Comparison of ENCODE assay signal across 11 mouse cellular contexts in the genomic region with DNA sequence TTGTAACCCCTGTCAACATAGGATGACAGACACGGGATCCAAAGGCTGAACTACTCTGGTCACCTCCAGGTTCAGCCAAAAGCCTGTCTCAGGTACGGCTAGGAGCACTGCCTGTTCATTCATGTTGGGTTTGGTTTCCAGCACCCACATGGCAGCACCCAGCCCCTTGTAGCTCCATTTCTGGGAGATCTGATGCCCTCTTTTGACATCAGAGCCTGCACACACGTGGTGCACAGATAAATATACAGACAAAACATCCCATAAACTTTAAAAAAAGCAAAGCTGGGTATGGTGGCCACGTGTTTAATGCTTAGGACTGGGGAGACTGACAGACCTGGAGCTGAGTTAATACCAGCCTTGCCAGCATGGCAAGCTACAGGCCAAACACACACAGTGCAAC. TPM values are rescaled to one million over a fixed set of nuclear protein-coding genes. Genes with fewer than 3 reads are reported as not detected.
A peak's percentile ranks its signal among the peaks of the same experiment; 100 is the strongest.
DNase-seq lines count a peak whose midpoint lies in the region; ATAC-seq and TF ChIP-seq lines count a peak whose summit lies in the region.
"Had no signal": no experiment of that assay in that cellular context is flagged by ENCODE, and none has a peak within 500 bp of the region (broad histone marks: within the 10 kb centered on the region; RNA-seq: fewer than 3 reads in every experiment).

No protein-coding gene starts in this region.

- no peak for DNase-seq in heart, adult 11 months
- DNase-seq in lung, embryonic 14.5 days = no peak
- DNase-seq in lung, postnatal 25 days (ENCODE audit: low spot score) = no peak
- no peak for DNase-seq in thymus, adult 2 months
- DNase-seq in frontal cortex, postnatal 10 days (ENCODE audit: low spot score in 2 of 2) = no peak
- DNase-seq: heart, postnatal 36 days; right cerebral cortex, adult 18-20 months had no signal

- peaks cover 32% of the 10 kb centered on the region for H3K4me1 ChIP-seq in heart, embryonic 12.5 days (replicated peaks)
- peaks cover 7% of the 10 kb centered on the region for H3K4me1 ChIP-seq in lung, embryonic 14.5 days (ENCODE audit: insufficient read depth)
- H3K4me1 ChIP-seq in embryonic facial prominence, embryonic 13.5 days = peaks cover 33% of the 10 kb centered on the region
- peaks cover 35% of the 10 kb centered on the region for H3K4me1 ChIP-seq in liver, embryonic 16.5 days (ENCODE audit: control insufficient read depth, low read depth, low read length)
- peaks cover 15% of the 10 kb centered on the region for H3K4me1 ChIP-seq in thymus, adult 2 months (replicated peaks; ENCODE audit: control insufficient read depth, insufficient read depth, low read length)

- no peak overlapping the region for H3K4me3 ChIP-seq in heart, embryonic 12.5 days
- H3K4me3 ChIP-seq in lung, embryonic 14.5 days (ENCODE audit: low read depth, low read length) = no peak overlapping the region
- H3K4me3 ChIP-seq in embryonic facial prominence, embryonic 13.5 days = no peak overlapping the region
- no peak overlapping the region; the same call in 1 of the 2 replicates for H3K4me3 ChIP-seq in liver, embryonic 16.5 days (ENCODE audit: low read depth, low read length)
- no peak overlapping the region for H3K4me3 ChIP-seq in thymus, adult 2 months (ENCODE audit: control insufficient read depth, insufficient read depth, low read length)

- peaks cover 57% of the 10 kb centered on the region for H3K36me3 ChIP-seq in heart, embryonic 12.5 days
- peaks cover 57% of the 10 kb centered on the region for H3K36me3 ChIP-seq in lung, embryonic 14.5 days (ENCODE audit: insufficient read depth)
- peaks cover 66% of the 10 kb centered on the region for H3K36me3 ChIP-seq in embryonic facial prominence, embryonic 13.5 days
- peaks cover 38% of the 10 kb centered on the region for H3K36me3 ChIP-seq in liver, embryonic 16.5 days (ENCODE audit: control insufficient read depth, insufficient read depth)
- H3K36me3 ChIP-seq in thymus, adult 2 months (ENCODE audit: control insufficient read depth, insufficient read depth, low read length) = peaks cover 13% of the 10 kb centered on the region

- no peak for TF ChIP-seq POLR2A in thymus, adult 2 months (IDR thresholded peaks at IDR 0.05; ENCODE audit: control insufficient read depth, extremely low read depth, insufficient read depth, low read length, poor library complexity)

- no peak for ATAC-seq in heart, embryonic 12.5 days (ENCODE audit: insufficient number of reproducible peaks, low FRiP score)
- no peak for ATAC-seq in lung, embryonic 14.5 days (ENCODE audit: insufficient read depth)
- no peak for ATAC-seq in embryonic facial prominence, embryonic 13.5 days (ENCODE audit: insufficient number of reproducible peaks, insufficient read depth, low FRiP score, low TSS enrichment, low read depth)
- ATAC-seq in liver, embryonic 16.5 days (ENCODE audit: low read depth) = no peak
- ATAC-seq: CD4-positive, CD25-positive, alpha-beta regulatory T cell, adult 4 months had no signal

- H3K4me2 ChIP-seq in heart, embryonic 12.5 days = peak overlapping the region; percentile 95
- H3K4me2 ChIP-seq in lung, embryonic 14.5 days = peak overlapping the region; percentile 99
- peak overlapping the region; percentile 94; the same call in 1 of the 2 replicates for H3K4me2 ChIP-seq in embryonic facial prominence, embryonic 13.5 days
- peak overlapping the region; percentile 96; the same call in 1 of the 2 replicates for H3K4me2 ChIP-seq in liver, embryonic 16.5 days (ENCODE audit: low read depth, low read length)

- H3K9ac ChIP-seq in heart, embryonic 12.5 days = peak overlapping the region; percentile 95
- no peak overlapping the region for H3K9ac ChIP-seq in lung, embryonic 14.5 days
- peak overlapping the region; percentile 94; the same call in 1 of the 2 replicates for H3K9ac ChIP-seq in embryonic facial prominence, embryonic 13.5 days
- peak overlapping the region; percentile 78 for H3K9ac ChIP-seq in liver, embryonic 16.5 days (ENCODE audit: low read depth, low read length)

- WGBS in heart, embryonic 12.5 days = 39% methylated on average over 4 of the region's 4 CpGs
- 37% methylated on average over 4 of the region's 4 CpGs for WGBS in lung, embryonic 14.5 days
- 43% methylated on average over 4 of the region's 4 CpGs for WGBS in embryonic facial prominence, embryonic 13.5 days
- 41% methylated on average over 4 of the region's 4 CpGs for WGBS in liver, embryonic 16.5 days (ENCODE audit: insufficient replicate concordance)
- 47% methylated on average over 4 of the region's 4 CpGs for WGBS in thymus, adult 2 months

- no peak for TF ChIP-seq CTCF in lung, embryonic 14.5 days (IDR thresholded peaks at IDR 0.05; ENCODE audit: low read depth)
- no peak for TF ChIP-seq CTCF in thymus, adult 2 months (IDR thresholded peaks at IDR 0.05; ENCODE audit: borderline replicate concordance, control insufficient read depth, extremely low read depth, insufficient read depth, low read length, poor library complexity)

- H3K27me3 ChIP-seq in heart, embryonic 12.5 days (replicated peaks) = no peaks in the 10 kb centered on the region
- H3K27me3 ChIP-seq in lung, embryonic 14.5 days (ENCODE audit: insufficient read depth, low read length) = no peaks in the 10 kb centered on the region
- H3K27me3 ChIP-seq in embryonic facial prominence, embryonic 13.5 days = no peaks in the 10 kb centered on the region
- H3K27me3 ChIP-seq in liver, embryonic 16.5 days (ENCODE audit: control insufficient read depth, insufficient read depth, low read depth, low read length) = no peaks in the 10 kb centered on the region
- H3K27me3 ChIP-seq in thymus, adult 2 months (ENCODE audit: control insufficient read depth, insufficient read depth, low read length) = no peaks in the 10 kb centered on the region

- H3K27ac ChIP-seq in heart, embryonic 12.5 days (ENCODE audit: poor library complexity, severe bottlenecking) = no peak overlapping the region
- peak overlapping the region; percentile 61; the same call in 1 of the 2 replicates for H3K27ac ChIP-seq in lung, embryonic 14.5 days (ENCODE audit: low read depth)
- no peak overlapping the region for H3K27ac ChIP-seq in embryonic facial prominence, embryonic 13.5 days
- peak overlapping the region; percentile 86 for H3K27ac ChIP-seq in liver, embryonic 16.5 days (ENCODE audit: low read length)
- no peak overlapping the region for H3K27ac ChIP-seq in thymus, adult 2 months (ENCODE audit: control insufficient read depth, insufficient read depth, low read length)

- H3K9me3 ChIP-seq in heart, embryonic 12.5 days (replicated peaks) = no peaks in the 10 kb centered on the region
- no peaks in the 10 kb centered on the region for H3K9me3 ChIP-seq in lung, embryonic 14.5 days (ENCODE audit: low read depth, low read length)
- H3K9me3 ChIP-seq in embryonic facial prominence, embryonic 13.5 days = no peaks in the 10 kb centered on the region
- no peaks in the 10 kb centered on the region for H3K9me3 ChIP-seq in liver, embryonic 16.5 days (replicated peaks; ENCODE audit: control insufficient read depth, low read length)

RNA-seq across cellular contexts. Expression of a gene that starts 1.3 kb away (rescaled TPM):
- 951 and 1,026 TPM in 2 replicates for polyA plus RNA-seq in heart, embryonic 12.5 days (2016; fragmentation: Nextera tagmentation; extraction: Ambion mirVana)
- polyA plus RNA-seq in lung, embryonic 14.5 days (2014; fragmentation: Nextera tagmentation; extraction: Ambion mirVana) = 663 and 669 TPM in 2 replicates
- 447 and 479 TPM in 2 replicates for polyA plus RNA-seq in embryonic facial prominence, embryonic 13.5 days (2015; fragmentation: Nextera tagmentation; extraction: Ambion mirVana)
- polyA plus RNA-seq in liver, embryonic 16.5 days (2015; fragmentation: Nextera tagmentation; extraction: Ambion mirVana) = 509 and 519 TPM in 2 replicates
- 1,246 and 1,699 TPM in 2 replicates for polyA plus RNA-seq in thymus, adult 2 months (2012; rRNA removed)

RNA-seq across cellular contexts. Expression of a gene that starts 8.6 kb away (rescaled TPM):
- polyA plus RNA-seq in heart, embryonic 12.5 days (2016; fragmentation: Nextera tagmentation; extraction: Ambion mirVana) = 176 and 181 TPM in 2 replicates
- 224 and 268 TPM in 2 replicates for polyA plus RNA-seq in lung, embryonic 14.5 days (2014; fragmentation: Nextera tagmentation; extraction: Ambion mirVana)
- 263 and 297 TPM in 2 replicates for polyA plus RNA-seq in embryonic facial prominence, embryonic 13.5 days (2015; fragmentation: Nextera tagmentation; extraction: Ambion mirVana)
- 49.2 and 52.7 TPM in 2 replicates for polyA plus RNA-seq in liver, embryonic 16.5 days (2015; fragmentation: Nextera tagmentation; extraction: Ambion mirVana)
- 268 and 290 TPM in 2 replicates for polyA plus RNA-seq in thymus, adult 2 months (2012; rRNA removed)

RNA-seq across cellular contexts. Expression of a gene that starts 20.5 kb away (rescaled TPM):
- 6.1 and 6.2 TPM in 2 replicates for polyA plus RNA-seq in heart, embryonic 12.5 days (2016; fragmentation: Nextera tagmentation; extraction: Ambion mirVana)
- 7.4 and 8.6 TPM in 2 replicates for polyA plus RNA-seq in lung, embryonic 14.5 days (2014; fragmentation: Nextera tagmentation; extraction: Ambion mirVana)
- 8.9 and 10.4 TPM in 2 replicates for polyA plus RNA-seq in embryonic facial prominence, embryonic 13.5 days (2015; fragmentation: Nextera tagmentation; extraction: Ambion mirVana)
- 0.32 and 0.60 TPM in 2 replicates for polyA plus RNA-seq in liver, embryonic 16.5 days (2015; fragmentation: Nextera tagmentation; extraction: Ambion mirVana)
- polyA plus RNA-seq in thymus, adult 2 months (2012; rRNA removed) = 34.9 and 38.2 TPM in 2 replicates

RNA-seq across cellular contexts. Expression of a gene that starts 25.5 kb away (rescaled TPM):
- polyA plus RNA-seq in heart, embryonic 12.5 days (2016; fragmentation: Nextera tagmentation; extraction: Ambion mirVana) = 85.8 and 89.4 TPM in 2 replicates
- polyA plus RNA-seq in lung, embryonic 14.5 days (2014; fragmentation: Nextera tagmentation; extraction: Ambion mirVana) = 148 and 175 TPM in 2 replicates
- polyA plus RNA-seq in embryonic facial prominence, embryonic 13.5 days (2015; fragmentation: Nextera tagmentation; extraction: Ambion mirVana) = 162 and 183 TPM in 2 replicates
- 39.8 and 44.4 TPM in 2 replicates for polyA plus RNA-seq in liver, embryonic 16.5 days (2015; fragmentation: Nextera tagmentation; extraction: Ambion mirVana)
- polyA plus RNA-seq in thymus, adult 2 months (2012; rRNA removed) = 341 and 425 TPM in 2 replicates

RNA-seq across cellular contexts. Expression of a gene that starts 51.7 kb away (rescaled TPM):
- polyA plus RNA-seq in heart, embryonic 12.5 days (2016; fragmentation: Nextera tagmentation; extraction: Ambion mirVana) = not detected in 2 replicates
- 0.61 and 0.77 TPM in 2 replicates for polyA plus RNA-seq in lung, embryonic 14.5 days (2014; fragmentation: Nextera tagmentation; extraction: Ambion mirVana)
- polyA plus RNA-seq in embryonic facial prominence, embryonic 13.5 days (2015; fragmentation: Nextera tagmentation; extraction: Ambion mirVana) = 1.8 and 2.6 TPM in 2 replicates
- polyA plus RNA-seq in liver, embryonic 16.5 days (2015; fragmentation: Nextera tagmentation; extraction: Ambion mirVana) = 0.05 and 0.18 TPM in 2 replicates
- 0.17 and 0.22 TPM in 2 replicates for polyA plus RNA-seq in thymus, adult 2 months (2012; rRNA removed)
- polyA plus RNA-seq: CD4-positive, CD25-positive, alpha-beta regulatory T cell, adult 4 months had no signal

Comparison
In these comparisons a context has a peak if more than half of its experiments do, and no peak if none do; other contexts are left out.
1. H3K27ac ChIP-seq: peak in lung, embryonic 14.5 days (single experiment) and liver, embryonic 16.5 days (single experiment); none in heart, embryonic 12.5 days (single experiment), embryonic facial prominence, embryonic 13.5 days (single experiment) and thymus, adult 2 months (single experiment).
2. Peak in every context shown above with its lines, with median percentiles within 50 percentile points of each other: H3K4me2 ChIP-seq.